Mouse (Mus musculus) WW6 (cell line): ENCODE measurements around the gene Usp13.

ENCODE experiments used
- DNase-seq: peaks from one replicate; pipeline ENCODE4 v3.0.0-alpha.2; 2013; ENCODE audit warnings: low read depth, low spot score

The Usp13 gene

DNA sequence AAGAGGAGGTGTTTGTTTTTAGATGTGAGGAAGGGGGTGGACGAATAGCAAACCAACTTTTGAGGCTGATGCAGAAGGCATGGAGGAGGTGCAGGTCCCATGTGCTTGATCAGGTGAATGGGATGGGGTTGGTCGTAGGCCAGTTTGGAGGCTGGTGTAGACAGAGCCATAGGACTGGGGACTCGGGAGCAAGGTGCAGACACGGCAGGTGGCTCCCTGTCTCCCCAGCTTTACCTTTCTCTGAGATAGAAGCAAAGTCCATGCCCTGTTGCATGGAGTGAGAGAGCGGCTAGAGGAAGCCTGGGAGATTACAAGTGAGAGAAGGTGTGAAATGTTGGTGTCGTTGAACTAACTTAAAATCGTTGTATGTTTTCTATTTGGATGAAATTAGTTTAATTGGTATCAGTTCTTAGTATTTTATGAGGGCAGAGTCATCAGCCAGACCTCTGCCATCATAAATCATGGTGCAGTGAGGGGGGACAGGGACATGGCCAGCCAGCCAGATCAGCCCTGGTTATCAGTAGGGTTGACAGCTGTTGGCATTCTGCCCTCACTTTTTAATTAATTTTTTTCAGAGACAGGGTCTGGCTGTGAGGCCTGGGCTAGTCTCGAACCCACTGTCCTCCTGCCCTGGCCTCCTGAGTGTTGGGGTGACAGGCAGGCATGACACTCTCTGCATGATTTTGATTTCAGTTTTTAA is 122.6 kb downstream of the Usp13 start:
- DNase-seq = no peak

DNA sequence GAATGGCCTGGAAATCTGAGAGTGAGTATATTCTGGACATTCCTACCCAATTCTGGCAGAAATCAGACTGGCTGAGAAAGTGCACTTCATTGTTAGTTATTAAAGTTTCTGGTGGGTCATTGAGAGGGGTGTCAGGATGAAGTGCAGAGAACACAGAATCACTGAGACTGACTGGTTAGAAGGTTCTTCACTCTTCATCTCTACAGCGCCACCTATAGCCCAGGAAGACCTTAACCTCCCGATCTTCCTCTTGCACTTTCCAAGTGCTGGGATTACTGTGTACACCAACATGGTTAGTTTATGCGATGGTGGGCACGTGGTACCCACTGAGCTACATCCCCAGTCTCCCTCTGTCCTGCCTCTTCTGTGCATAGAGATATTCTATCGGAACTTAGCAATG is 130.1 kb downstream of the Usp13 start:
- peak; percentile 22 for DNase-seq

DNA sequence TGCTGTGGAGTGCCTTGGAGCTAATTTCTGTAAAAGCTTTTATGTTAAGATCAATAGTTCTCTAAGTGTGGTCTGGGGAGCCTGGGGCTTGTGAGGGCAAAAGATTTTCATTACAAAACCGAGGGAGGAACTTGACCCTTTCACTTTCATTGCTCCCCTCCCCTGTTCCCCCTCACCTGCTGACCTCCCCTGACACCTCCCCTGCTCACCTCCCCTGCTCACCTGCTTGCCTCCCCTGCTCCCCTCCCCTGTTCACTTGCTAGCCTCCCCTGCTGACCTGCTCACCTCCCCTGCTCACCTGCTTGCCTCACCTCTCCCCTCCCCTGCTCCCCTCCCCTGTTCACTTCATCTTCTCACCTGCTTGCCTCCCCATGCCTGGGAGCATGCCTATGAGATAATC is 134.0 kb downstream of the Usp13 start:
- DNase-seq = no peak

DNA sequence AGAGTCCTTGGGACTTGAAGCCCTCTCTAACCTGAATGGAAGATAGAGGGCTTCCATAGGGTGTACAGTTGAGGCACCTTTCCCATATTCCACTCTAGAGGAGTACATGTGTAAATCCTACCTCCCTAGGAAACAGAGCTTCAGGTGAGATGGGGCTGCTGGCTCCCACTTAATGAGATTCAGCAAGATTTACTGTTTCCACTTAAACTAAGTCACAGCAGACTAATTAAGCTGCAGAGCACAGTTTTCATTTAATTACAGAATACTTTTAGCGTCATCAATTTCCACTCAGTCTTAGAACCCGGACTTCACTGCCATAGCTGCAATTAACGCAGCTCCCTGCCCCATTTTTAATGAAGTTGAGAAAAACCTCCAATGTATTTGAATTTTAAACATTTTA is 144.1 kb downstream of the Usp13 start:
- DNase-seq = no peak

DNA sequence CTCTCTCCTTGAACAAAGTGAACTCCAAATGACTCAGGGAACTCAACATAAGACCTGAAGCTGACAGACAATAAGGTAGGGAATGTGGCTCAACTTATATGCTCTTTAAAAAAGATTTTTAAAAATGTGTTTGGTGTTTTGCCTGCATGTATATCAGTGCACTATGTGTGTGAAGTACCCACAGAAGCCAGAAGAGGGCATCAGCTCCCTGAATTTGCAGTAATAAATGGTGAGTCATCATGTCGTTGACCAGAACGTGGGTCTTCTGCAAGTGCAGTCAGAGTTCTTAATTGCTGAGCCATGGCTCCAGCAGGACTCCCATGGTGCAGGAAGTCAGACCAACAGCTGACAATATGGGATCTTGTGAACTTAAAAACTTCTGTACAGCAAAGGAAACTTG is 148.2 kb downstream of the Usp13 start:
- DNase-seq = peak; percentile 11

DNA sequence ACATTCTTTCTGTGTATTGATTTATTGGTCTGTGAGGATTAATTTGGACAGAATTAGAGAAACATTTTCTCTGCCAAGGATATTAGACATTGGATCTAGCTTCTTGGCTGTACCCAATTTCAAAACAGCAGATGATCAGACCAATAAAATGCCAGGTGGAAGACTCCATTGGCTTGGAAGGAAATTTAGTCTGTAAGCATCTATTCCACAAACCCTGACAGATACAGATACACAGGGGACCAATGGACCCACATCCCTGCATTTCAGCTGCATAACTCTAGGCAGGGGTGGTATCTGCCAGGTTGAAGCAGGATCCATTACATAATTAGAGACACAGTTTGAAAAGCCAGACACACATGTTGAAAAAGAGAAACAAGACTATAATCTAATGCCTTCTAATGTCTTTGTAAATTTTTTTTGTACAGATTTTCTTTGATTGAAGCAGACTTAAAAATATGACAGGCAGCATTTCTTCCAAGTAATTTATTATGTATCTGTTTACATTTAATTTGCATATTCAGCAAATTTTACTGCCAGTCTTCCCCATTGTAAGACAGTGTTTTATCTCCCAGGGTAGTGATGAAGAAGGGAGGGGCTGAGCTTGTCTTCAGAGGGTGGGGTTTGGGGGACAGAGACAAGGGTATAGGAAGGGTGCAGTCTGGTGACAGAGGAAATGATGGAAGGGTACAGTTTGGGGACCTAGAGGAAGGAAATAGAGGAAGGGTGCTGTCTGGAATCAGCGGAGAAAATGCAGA is 151.5 kb downstream of the Usp13 start:
- no peak for DNase-seq

DNA sequence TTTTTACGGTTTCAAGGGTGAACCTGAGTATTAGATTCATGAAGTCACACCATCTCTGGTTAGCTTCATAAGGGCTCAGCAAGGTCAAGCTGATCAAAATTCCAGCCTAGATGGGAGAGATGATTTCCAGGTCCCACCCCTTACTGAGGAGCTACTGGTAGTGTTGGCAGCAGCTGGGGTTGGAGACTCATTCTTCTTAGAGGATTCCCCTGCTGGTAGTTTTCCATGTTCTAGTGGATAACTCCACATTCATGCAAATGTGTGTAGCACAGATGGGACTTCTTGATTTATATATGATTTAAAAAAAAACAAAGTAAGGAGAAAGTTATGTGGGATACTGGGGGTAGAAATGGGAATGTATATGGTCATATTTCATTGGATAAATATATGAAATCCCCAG is 152.9 kb downstream of the Usp13 start:
- no peak for DNase-seq

DNA sequence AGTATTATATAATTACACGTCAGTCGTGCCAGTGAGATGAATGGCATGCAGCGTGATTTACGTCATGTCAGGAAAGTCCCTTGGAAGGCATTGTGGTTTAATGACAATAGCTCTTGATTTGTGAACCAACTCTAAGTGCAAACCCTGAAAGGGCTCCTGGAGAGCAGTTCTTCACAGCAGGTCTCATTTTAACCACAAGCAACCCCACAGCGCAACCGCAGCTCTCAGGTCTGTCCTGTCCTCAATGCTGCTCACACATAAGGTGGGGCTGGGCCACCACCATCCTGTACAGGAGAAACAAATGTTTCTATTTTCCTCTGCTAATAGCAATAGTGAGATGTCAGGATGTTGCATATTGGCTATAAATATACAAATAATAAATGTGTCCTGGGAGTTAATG is 161.9 kb downstream of the Usp13 start:
- no peak for DNase-seq

DNA sequence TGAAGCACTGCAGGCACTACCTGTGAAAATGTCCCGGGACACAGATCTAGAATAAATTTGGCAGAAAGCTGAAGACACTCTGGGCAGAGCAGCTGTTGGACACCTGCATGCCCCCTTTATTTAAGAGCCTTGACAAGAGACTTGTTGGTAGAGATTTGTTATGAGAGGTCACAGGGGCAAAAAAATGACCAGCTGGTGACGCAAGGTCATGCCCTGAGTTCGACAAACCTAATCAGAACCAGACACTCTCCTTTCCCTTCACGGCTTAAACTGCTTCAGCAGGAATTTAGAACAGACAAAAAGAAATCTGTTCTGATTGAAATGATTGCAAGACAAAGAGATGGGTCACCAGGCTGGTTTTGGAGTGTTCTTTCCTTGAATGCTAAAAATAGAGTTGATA is 162.6 kb downstream of the Usp13 start:
- no peak for DNase-seq

DNA sequence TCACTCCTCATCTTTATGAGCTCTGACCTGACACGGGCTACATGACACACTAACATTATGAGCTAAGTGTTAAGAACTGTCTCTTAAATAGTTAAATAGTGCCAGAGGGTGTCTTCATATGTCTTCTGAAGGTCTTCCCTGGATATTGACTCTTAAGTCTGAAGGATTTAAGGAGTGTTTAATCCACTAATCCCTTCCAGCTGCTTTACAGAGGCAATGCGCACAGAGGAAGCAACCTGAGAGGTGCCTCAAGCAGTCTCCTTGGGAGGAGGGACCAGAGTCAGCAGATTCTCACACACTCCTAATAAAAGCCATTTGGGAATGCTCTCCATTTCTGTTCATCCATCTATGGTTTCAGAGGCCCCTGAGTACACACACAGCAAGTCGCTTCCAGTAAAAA is 167.8 kb downstream of the Usp13 start:
- no peak for DNase-seq
